Mouse (Mus musculus) forebrain, embryonic 15.5 days (tissue): ENCODE data around the gene Cpsf3. TPM values are rescaled to one million over a fixed set of nuclear protein-coding genes. Genes with fewer than 3 reads are reported as not detected.
A peak's percentile ranks its signal among the peaks of the same experiment; 100 is the strongest.

Experiments used
- ATAC-seq: fragments of 200-750 bp; cut with Nextera tagmentation; replicated peaks from 2 replicates; pipeline ENCODE4 v1.8.0; 2017; ENCODE audit warnings: mild to moderate bottlenecking, moderate TSS enrichment, moderate library complexity
- H3K27ac ChIP-seq: fragments of 300-500 bp; sonication (generic); replicated peaks from 2 replicates; pipeline ENCODE4 v1.5.1; 2015; ENCODE audit warnings: mild to moderate bottlenecking, inconsistent platforms
- H3K27me3 ChIP-seq: fragments of 300-500 bp; sonication (generic); 2 replicates; pipeline ENCODE4 v1.6.1; 2015; ENCODE audit warnings: inconsistent platforms
- H3K36me3 ChIP-seq: fragments of 300-500 bp; sonication (generic); 2 replicates; pipeline ENCODE4 v1.6.1; 2015; ENCODE audit warnings: mild to moderate bottlenecking, inconsistent platforms
- H3K4me1 ChIP-seq: fragments of 300-500 bp; sonication (generic); 2 replicates; pipeline ENCODE4 v1.6.1; 2015; ENCODE audit warnings: inconsistent platforms
- H3K4me2 ChIP-seq: fragments of 300-500 bp; sonication (generic); replicated peaks from 2 replicates; pipeline ENCODE4 v1.6.1; 2015; ENCODE audit warnings: mild to moderate bottlenecking, inconsistent platforms
- H3K4me3 ChIP-seq: fragments of 300-500 bp; sonication (generic); 2 replicates; pipeline ENCODE4 v1.5.1; 2015; ENCODE audit warnings: mild to moderate bottlenecking, inconsistent platforms
- H3K9ac ChIP-seq: fragments of 300-500 bp; sonication (generic); replicated peaks from 2 replicates; pipeline ENCODE4 v1.6.1; 2015; ENCODE audit warnings: mild to moderate bottlenecking, inconsistent platforms
- H3K9me3 ChIP-seq: fragments of 300-500 bp; sonication (generic); 2 replicates; pipeline ENCODE4 v1.6.1; 2016; ENCODE audit warnings: inconsistent platforms
- WGBS: fragments of 180-500 bp; shearing (Covaris S2); methylation state at CpG from one replicate; pipeline ENCODE4 v1.1.7; 2015; ENCODE audit warnings: mixed read lengths; 5-methylcytosine and 5-hydroxymethylcytosine counted together
- polyA plus RNA-seq: library from polyadenylated mRNA; unstranded; fragments of >200 nt; fragmentation: Nextera tagmentation; extraction: Ambion mirVana; gene quantifications from 2 replicates; pipeline ENCODE4 v1.2.1, GENCODE M21; 2015

The Cpsf3 gene
- polyA plus RNA-seq, 1 experiment from 2014 or later, result 116 TPM

DNA sequence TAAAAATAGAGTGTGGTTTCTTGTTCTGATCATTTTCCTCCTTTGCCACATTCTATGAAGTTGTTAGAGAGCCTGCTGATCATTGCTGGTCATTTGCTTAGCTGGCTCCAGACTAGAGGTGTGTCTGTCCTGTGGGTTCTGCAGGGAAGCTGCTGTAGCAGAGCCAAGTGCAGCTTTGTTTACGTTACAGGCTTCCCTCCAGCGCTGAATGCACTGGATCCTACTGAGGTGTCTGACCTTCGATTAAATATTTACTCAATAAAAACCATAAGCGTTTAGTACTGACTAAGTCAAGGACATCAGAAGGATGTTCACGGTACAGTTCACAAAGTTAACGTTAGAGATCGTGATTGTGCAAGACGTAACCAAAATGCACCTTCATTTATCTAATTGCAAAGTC, 16.7 kb downstream of the Cpsf3 start:
- WGBS, result 92% methylated on average over 8 of the region's 8 CpGs
- Histone ChIP-seq H3K36me3 (peaks cover 87% of the 10 kb centered on the region), H3K4me2 (no peak overlapping the region), H3K27ac (no peak overlapping the region), H3K27me3 (no peaks in the 10 kb centered on the region), H3K4me1 (no peaks in the 10 kb centered on the region), H3K4me3 (no peak overlapping the region), H3K9me3 (no peaks in the 10 kb centered on the region), H3K9ac (no peak overlapping the region)
- ATAC-seq, result no peak

DNA sequence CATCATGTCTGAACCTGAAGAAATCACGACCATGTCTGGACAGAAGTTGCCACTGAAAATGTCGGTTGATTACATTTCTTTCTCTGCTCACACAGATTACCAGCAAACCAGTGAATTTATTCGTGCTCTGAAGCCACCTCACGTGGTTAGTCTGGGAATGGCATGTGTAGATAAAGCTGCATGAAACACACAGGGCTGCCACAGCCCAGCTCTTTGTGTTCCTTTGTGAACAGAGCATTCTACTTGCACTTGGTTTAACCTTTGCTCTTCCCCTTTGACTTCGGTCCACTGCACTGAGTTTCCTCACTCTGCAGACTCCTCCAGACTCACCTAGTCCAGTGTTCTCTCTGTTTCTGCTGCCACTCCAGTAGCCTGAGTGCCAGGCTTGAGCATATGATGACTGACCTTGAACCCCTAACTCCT, 17.2 kb downstream of the Cpsf3 start:
- Histone ChIP-seq H3K36me3 (peaks cover 87% of the 10 kb centered on the region), H3K27ac (no peak overlapping the region), H3K9me3 (no peaks in the 10 kb centered on the region), H3K9ac (no peak overlapping the region), H3K4me2 (no peak overlapping the region), H3K4me3 (no peak overlapping the region), H3K4me1 (no peaks in the 10 kb centered on the region), H3K27me3 (no peaks in the 10 kb centered on the region)
- 89% methylated on average over 5 of the region's 5 CpGs for WGBS
- no peak for ATAC-seq

DNA sequence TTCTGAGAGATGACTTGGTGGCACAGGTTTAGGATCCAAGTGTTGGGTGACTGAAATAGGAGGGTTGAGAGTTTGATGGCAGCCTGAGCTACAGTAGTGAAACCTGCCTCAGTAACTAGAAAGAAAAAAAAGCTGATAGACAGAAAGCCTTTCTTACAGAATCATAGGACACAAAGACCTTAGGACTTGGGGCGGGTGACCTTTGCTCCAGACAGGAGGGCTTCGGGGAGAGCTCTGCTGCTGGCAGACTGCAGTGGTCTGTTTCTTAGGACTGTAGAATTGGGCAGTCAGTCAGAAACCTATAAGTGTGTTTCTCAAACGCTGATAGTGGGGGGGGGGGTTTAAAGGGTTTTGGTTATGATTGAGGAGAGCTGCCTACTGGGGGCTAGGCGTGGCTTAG, 20.6 kb downstream of the Cpsf3 start:
- Histone ChIP-seq H3K36me3 (peaks cover 90% of the 10 kb centered on the region), H3K9ac (no peak overlapping the region), H3K27me3 (no peaks in the 10 kb centered on the region), H3K9me3 (no peaks in the 10 kb centered on the region), H3K4me2 (no peak overlapping the region), H3K27ac (no peak overlapping the region), H3K4me1 (no peaks in the 10 kb centered on the region), H3K4me3 (no peak overlapping the region)
- no peak for ATAC-seq
- WGBS, result 94% methylated on average over 4 of the region's 4 CpGs

DNA sequence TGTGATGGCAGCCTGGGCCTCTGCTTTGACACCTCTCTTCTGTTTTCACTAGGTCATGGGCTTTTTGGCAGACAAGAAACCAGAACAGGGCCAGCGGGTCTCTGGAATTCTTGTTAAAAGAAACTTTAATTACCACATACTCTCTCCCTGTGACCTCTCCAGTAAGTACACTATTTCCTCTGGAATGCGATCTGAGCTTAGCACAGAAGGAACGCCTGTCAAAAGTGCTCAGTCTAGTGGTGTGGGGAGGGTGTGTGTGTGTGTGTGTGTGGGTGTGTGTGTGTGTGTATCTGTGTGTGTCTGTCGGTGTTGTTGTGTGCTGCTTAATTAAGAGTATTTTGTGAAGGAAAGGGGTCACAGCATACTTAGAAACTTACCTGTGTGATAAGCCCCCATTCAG, 21.5 kb downstream of the Cpsf3 start:
- H3K36me3 ChIP-seq, result peaks cover 93% of the 10 kb centered on the region
- no peaks in the 10 kb centered on the region for H3K4me1 ChIP-seq
- ATAC-seq, result no peak
- WGBS, result 91% methylated on average over 4 of the region's 4 CpGs
- no peak overlapping the region for H3K4me3 ChIP-seq
- no peak overlapping the region for H3K27ac ChIP-seq
- no peak overlapping the region for H3K9ac ChIP-seq
- no peak overlapping the region for H3K4me2 ChIP-seq
- H3K27me3 ChIP-seq, result no peaks in the 10 kb centered on the region
- no peaks in the 10 kb centered on the region for H3K9me3 ChIP-seq

DNA sequence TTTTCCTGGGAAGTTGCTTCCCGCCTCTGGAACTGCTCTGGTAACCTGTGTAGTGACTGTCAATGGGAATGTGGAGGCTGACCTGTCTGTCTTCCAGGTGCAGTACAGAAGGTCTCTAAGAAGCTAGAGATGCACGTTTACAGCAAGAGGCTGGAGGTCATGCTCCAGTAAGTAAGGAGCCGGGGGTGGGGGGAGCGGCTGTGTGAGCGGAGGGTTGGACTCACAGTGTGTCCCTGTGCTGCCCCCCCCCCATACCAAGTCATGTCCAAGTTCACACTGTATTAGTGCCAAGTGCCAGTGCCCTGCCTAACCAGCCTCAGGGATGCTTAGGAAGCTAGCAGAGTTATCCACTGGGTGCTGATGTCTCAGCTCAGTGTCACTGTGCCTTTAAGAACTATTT, 27.0 kb downstream of the Cpsf3 start:
- Histone ChIP-seq H3K4me2 (no peak overlapping the region), H3K27ac (no peak overlapping the region), H3K9ac (no peak overlapping the region), H3K4me3 (no peak overlapping the region), H3K4me1 (peaks cover 8% of the 10 kb centered on the region), H3K27me3 (no peaks in the 10 kb centered on the region), H3K36me3 (peaks cover 77% of the 10 kb centered on the region), H3K9me3 (no peaks in the 10 kb centered on the region)
- ATAC-seq, result no peak
- WGBS, result 88% methylated on average over 5 of the region's 5 CpGs

DNA sequence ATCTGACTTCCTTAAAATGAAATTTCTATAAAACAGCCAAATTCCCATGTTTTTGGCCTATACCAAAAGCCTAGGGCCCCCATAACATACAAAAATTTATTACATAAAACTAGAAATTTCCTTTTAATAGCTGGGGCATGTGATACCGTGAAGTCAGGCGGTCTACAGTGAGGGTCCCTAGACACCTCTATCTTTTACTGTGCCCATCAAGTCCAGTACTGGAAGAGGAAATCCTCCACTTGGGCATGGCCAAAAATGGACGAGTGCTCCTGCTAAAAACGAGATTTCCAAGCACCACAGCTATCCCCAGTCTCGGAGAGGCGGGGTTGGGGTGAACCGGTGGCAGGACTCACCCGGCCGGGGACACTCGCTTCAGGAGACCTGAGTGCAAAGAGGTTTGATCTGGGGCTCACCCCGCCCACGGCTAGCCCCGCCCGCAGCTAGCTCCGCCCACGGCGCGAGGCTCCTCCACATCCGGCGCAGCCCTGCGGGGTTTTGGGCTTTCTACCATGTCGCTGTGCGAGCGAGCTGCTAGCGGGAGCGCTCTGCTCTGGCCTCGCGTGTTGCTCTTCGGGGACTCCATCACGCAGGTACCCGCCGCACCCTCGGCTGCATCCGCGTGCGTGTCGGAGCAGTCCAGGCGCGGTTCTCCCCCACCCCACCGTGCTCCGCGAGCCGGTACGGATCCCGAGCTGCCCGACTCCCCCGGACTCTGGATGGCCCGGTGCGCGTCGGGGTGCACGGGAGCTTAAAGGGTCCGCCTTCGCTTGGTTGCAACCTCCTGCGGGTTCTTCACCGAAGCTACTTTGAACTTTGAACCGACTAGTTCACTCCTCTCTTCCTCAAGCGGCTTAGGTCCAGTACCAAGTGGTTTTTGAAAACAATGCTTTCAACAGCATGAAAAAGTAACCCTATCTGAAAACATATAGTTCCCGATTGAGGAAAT, 31.0 kb downstream of the Cpsf3 start, which contains the start of gene Iah1:
Gene Iah1 (plus strand): TSS at position 467 of the 946 bp plus-strand sequence.
- peak within 1 kb of the TSS; percentile 71 for H3K27ac ChIP-seq
- ATAC-seq, result peak; percentile 93
- no peaks in the 10 kb centered on the region for H3K27me3 ChIP-seq
- peak within 1 kb of the TSS; percentile 63 for H3K4me2 ChIP-seq
- 2% methylated on average over 59 of the region's 59 CpGs for WGBS
- peak within 1 kb of the TSS; percentile 71 for H3K4me3 ChIP-seq
- peaks cover 43% of the 10 kb centered on the region for H3K36me3 ChIP-seq
- H3K9ac ChIP-seq, result peak within 1 kb of the TSS; percentile 77
- peaks cover 11% of the 10 kb centered on the region for H3K4me1 ChIP-seq
- H3K9me3 ChIP-seq, result no peaks in the 10 kb centered on the region

DNA sequence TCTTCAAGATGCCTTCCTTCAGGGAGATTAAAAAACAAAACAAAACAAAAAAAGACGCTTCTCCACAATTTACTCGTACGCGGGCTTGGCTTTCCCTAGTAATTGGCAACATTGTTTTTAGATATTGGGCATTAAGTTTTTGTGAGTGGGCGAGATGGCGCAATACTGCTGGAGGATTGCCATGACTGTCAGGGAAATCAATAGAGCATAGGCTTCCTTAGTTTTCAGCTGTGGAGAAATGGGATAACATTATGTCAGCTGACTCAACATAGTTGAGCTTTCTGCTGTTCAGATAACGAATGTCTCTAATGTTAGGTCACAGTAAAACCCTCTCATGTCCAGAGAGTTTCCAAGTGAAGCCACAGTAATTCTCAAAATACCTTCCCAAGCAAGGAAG, 31.7 kb downstream of the Cpsf3 start:
- peak overlapping the region; percentile 63 for H3K4me2 ChIP-seq
- no peaks in the 10 kb centered on the region for H3K9me3 ChIP-seq
- peak overlapping the region; percentile 71 for H3K4me3 ChIP-seq
- H3K27ac ChIP-seq, result no peak overlapping the region
- H3K36me3 ChIP-seq, result peaks cover 37% of the 10 kb centered on the region
- peaks cover 11% of the 10 kb centered on the region for H3K4me1 ChIP-seq
- H3K27me3 ChIP-seq, result no peaks in the 10 kb centered on the region
- H3K9ac ChIP-seq, result peak overlapping the region; percentile 77; the same call in 1 of the 2 replicates
- WGBS, result 16% methylated on average over 7 of the region's 7 CpGs
- ATAC-seq, result no peak

DNA sequence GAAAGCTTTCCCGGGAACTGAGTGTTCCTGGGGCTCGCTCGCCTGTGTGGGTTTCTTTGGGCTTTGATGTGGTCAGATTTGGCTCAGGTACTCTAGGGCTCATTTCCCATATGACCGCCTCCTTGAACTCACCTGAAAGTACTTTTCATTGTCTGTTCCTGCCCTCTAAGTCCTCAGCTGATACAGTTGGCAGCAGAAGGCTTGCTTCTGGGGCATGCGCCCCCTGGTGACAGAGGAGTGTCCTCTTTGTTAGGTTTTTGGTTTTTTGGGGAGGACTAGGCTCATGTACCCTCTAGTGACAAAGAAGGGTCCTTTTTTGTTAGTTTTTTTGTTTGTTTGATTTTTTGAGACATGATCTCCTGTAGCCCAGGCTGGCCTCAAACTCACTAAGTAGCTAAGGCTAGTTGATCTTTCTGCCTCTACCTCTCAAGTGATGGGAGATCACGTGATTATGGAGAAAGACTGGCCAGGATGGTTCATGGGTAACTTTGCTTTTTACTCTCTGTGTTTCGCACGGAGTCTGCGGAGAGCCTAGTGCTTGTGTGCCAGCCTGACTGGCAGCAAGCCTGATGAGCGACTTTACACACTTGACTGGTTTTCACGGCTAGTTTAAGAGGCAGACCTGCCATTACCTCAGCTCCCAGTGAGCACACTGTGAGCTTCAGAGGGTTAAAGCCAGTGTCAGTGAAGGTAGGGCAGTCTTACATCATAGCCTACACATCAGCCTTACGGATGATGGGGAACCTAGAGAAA, 33.1 kb downstream of the Cpsf3 start:
- H3K27me3 ChIP-seq, result no peaks in the 10 kb centered on the region
- 67% methylated on average over 12 of the region's 12 CpGs for WGBS
- ATAC-seq, result no peak
- H3K4me2 ChIP-seq, result no peak overlapping the region
- H3K27ac ChIP-seq, result no peak overlapping the region
- peaks cover 11% of the 10 kb centered on the region for H3K4me1 ChIP-seq
- H3K4me3 ChIP-seq, result no peak overlapping the region
- H3K36me3 ChIP-seq, result peaks cover 24% of the 10 kb centered on the region
- no peak overlapping the region for H3K9ac ChIP-seq
- no peaks in the 10 kb centered on the region for H3K9me3 ChIP-seq

DNA sequence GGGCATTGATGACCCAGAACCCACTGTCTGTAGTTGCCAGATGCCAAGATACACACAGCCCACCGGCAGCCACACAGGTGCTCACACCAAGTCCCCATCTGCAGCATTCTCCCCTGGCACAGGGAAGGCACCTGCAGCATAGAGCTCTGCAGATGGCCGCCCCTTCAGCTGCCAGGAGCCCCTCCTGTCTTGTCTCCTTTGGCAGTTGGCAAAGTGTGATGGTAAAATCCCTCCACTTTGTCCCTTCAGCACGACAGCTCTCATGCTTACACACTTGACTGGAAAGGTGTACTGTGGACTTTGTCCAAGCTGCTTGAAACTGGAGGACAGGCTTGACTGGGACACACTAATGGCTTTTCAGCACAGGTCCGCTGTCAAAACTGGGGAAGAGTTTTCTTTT, 35.1 kb downstream of the Cpsf3 start:
- no peak for ATAC-seq
- no peaks in the 10 kb centered on the region for H3K27me3 ChIP-seq
- H3K9ac ChIP-seq, result no peak overlapping the region
- no peak overlapping the region for H3K4me2 ChIP-seq
- peaks cover 11% of the 10 kb centered on the region for H3K4me1 ChIP-seq
- no peak overlapping the region for H3K27ac ChIP-seq
- no peaks in the 10 kb centered on the region for H3K9me3 ChIP-seq
- WGBS, result 85% methylated on average over 4 of the region's 4 CpGs
- peaks cover 20% of the 10 kb centered on the region for H3K36me3 ChIP-seq
- H3K4me3 ChIP-seq, result no peak overlapping the region

DNA sequence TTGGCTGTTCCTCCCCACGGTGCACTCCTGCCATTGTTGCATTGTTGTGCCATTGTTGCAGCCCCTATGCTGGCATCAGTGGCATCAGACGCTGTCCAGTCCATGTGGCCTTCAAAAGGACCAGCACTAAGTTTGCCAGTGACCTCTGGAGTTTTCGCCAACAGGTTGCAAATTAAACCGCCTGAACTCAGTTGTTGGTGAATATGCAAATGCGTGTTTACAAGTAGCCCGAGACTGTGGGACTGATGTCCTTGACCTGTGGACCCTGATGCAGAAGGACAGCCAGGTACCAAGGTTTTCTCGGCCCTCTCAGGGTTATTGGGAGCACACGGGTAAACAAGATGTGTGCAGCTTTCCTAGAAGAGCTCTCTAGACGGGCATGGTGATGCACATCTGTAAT, 36.0 kb downstream of the Cpsf3 start:
- WGBS, result 82% methylated on average over 9 of the region's 9 CpGs
- Histone ChIP-seq H3K27me3 (no peaks in the 10 kb centered on the region), H3K4me1 (peaks cover 9% of the 10 kb centered on the region; the same call in 1 of the 2 replicates), H3K27ac (no peak overlapping the region), H3K9ac (no peak overlapping the region), H3K4me2 (no peak overlapping the region), H3K4me3 (no peak overlapping the region), H3K9me3 (no peaks in the 10 kb centered on the region), H3K36me3 (peaks cover 27% of the 10 kb centered on the region)
- no peak for ATAC-seq

DNA sequence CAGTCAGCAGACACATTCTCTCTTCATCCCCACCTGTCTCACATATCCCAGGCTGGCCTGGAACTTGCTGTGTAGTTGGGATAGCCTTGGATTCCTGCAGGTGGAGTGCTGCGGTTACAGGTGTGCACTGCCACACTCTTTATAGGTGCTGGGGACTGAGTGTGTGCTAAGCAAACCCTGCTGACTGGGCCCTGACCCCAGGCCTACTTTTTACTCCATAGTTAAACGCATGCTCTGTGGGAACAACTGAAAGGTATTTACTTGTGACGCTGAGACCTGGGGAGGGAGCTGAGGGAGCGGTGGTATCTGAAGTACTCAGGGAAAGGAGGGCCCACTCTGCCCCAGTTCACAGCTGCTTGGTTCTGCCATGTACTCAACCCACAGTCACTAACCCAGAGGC, 37.1 kb downstream of the Cpsf3 start:
- Histone ChIP-seq H3K9ac (no peak overlapping the region), H3K36me3 (peaks cover 35% of the 10 kb centered on the region), H3K4me1 (peaks cover 2% of the 10 kb centered on the region; the same call in 1 of the 2 replicates), H3K9me3 (no peaks in the 10 kb centered on the region), H3K27ac (no peak overlapping the region), H3K27me3 (no peaks in the 10 kb centered on the region), H3K4me3 (no peak overlapping the region), H3K4me2 (no peak overlapping the region)
- 84% methylated on average over 4 of the region's 4 CpGs for WGBS
- no peak for ATAC-seq

DNA sequence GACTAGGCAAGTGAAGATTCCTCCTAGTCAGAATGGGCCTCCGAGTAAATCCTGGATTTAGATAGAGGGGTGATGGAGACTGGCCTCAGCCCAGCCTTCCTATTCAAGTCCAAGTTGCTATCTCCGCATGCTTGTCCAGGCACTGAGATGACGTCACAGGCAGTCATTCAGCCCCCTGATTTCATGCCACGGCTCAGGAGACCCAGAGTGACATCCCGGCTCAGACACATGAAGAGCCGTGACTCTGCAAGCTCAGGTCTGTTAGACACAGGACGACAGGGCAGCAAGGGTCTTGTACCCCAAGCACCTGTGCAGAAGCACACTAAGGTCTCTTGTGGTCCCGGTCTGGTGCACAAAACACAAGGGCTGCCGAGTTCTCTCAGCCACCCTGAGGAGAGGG, 37.7 kb downstream of the Cpsf3 start:
- Histone ChIP-seq H3K9ac (no peak overlapping the region), H3K4me3 (no peak overlapping the region), H3K9me3 (no peaks in the 10 kb centered on the region), H3K4me1 (no peaks in the 10 kb centered on the region), H3K27me3 (no peaks in the 10 kb centered on the region), H3K36me3 (peaks cover 40% of the 10 kb centered on the region), H3K27ac (no peak overlapping the region), H3K4me2 (no peak overlapping the region)
- WGBS, result 85% methylated on average over 9 of the region's 9 CpGs
- no peak for ATAC-seq
